In the genomic region with DNA sequence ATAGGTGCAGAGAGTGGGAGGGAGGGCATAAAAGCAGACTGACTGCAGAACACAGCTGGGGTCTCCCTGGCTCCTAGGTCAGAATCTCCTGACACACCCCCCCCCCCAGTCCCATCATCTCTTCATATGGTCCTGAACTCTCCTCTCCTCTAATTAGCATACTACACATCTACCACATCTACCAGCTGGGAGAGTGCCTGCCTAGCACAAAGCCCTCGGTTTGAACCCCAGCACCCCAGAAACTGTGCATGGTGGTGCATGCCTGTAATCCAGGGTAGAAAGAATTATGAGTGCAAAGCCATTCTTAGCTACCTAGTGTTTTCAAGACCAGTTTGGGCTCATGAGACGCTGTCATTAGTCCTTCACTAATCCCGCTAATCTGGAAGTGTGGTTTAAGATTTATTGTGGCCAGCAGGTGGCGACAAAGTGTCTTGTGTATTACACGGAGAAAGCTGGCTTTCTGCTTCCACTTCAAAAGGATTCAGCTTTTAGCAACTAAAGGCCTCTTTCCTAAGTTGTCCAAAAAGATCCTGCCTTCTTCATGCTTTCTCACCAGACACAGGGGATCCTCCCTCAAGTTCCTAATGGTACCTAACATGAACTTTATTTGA, we compare ENCODE assay signal across 9 mouse cellular contexts. TPM values are rescaled to one million over a fixed set of nuclear protein-coding genes. Genes with fewer than 3 reads are reported as not detected.
DNase-seq lines count a peak whose midpoint lies in the region; ATAC-seq and TF ChIP-seq lines count a peak whose summit lies in the region.
"Had no signal": no experiment of that assay in that cellular context is flagged by ENCODE, and none has a peak within 500 bp of the region (broad histone marks: within the 10 kb centered on the region; RNA-seq: fewer than 3 reads in every experiment).

No protein-coding gene starts in this region.

- no peak for ATAC-seq in kidney, embryonic 16.5 days (ENCODE audit: low FRiP score, low TSS enrichment)
- ATAC-seq in forebrain, postnatal 0 days = peak; percentile 54

- 6% methylated on average over 5 of the region's 5 CpGs for WGBS in kidney, embryonic 16.5 days
- 11% methylated on average over 5 of the region's 5 CpGs for WGBS in forebrain, postnatal 0 days
- 11% methylated on average over 5 of the region's 5 CpGs for WGBS in kidney, adult 2 months
- WGBS in limb, embryonic 10.5 days = 12% methylated on average over 5 of the region's 5 CpGs

- peak; percentile 84 for TF ChIP-seq CTCF in forebrain, postnatal 0 days (IDR thresholded peaks at IDR 0.05; ENCODE audit: low read depth)
- TF ChIP-seq CTCF in kidney, adult 2 months (conservative IDR thresholded peaks at IDR 0.05; ENCODE audit: insufficient read depth, insufficient read length, low read depth, low read length) = peak; percentile 25; the same call in 1 of the 2 replicates

- peak; percentile 50 for DNase-seq in kidney, adult 11 months
- DNase-seq in c-Kit-positive CD71-negative TER-119-negative erythroid progenitor cells, embryonic 14.5 days (ENCODE audit: low read depth) = peak; percentile 73
- DNase-seq in forebrain, postnatal 0 days = peak; percentile 87
- peak; percentile 70 for DNase-seq in kidney, adult 2 months
- DNase-seq in limb, embryonic 10.5 days (ENCODE audit: low spot score) = peak; percentile 71
- peak; percentile 37 to 60 for DNase-seq in natural killer cell, adult 2 months (ENCODE audit: low spot score in 2 of 2)
- peak; percentile 87 for DNase-seq in testis, postnatal 10 days (ENCODE audit: low spot score)

- H3K27me3 ChIP-seq in kidney, embryonic 16.5 days (ENCODE audit: insufficient read depth, low read length) = peaks cover 10% of the 10 kb centered on the region
- peaks cover 13% of the 10 kb centered on the region for H3K27me3 ChIP-seq in forebrain, postnatal 0 days (ENCODE audit: insufficient read depth, low read length)
- H3K27me3 ChIP-seq in kidney, adult 2 months (replicated peaks; ENCODE audit: control insufficient read depth, insufficient read depth, low read length) = no peaks in the 10 kb centered on the region
- peaks cover 26% of the 10 kb centered on the region for H3K27me3 ChIP-seq in limb, embryonic 10.5 days (ENCODE audit: low read depth, poor library complexity, severe bottlenecking)

- H3K9ac ChIP-seq in kidney, embryonic 16.5 days (replicated peaks; ENCODE audit: low read length) = no peak overlapping the region
- H3K9ac ChIP-seq in forebrain, postnatal 0 days = no peak overlapping the region

- H3K4me3 ChIP-seq in kidney, embryonic 16.5 days (ENCODE audit: low read length) = no peak overlapping the region
- H3K4me3 ChIP-seq in forebrain, postnatal 0 days (ENCODE audit: low read depth, low read length) = no peak overlapping the region
- H3K4me3 ChIP-seq in kidney, adult 2 months (ENCODE audit: insufficient read depth, low read depth, low read length) = no peak overlapping the region
- no peak overlapping the region for H3K4me3 ChIP-seq in limb, embryonic 10.5 days

- no peak overlapping the region for H3K4me2 ChIP-seq in kidney, embryonic 16.5 days (replicated peaks; ENCODE audit: low read depth, low read length)
- H3K4me2 ChIP-seq in forebrain, postnatal 0 days (ENCODE audit: low read depth) = no peak overlapping the region

- 0 out of 2 replicates have a peak, but pooled peaks cover 2% of the 10 kb centered on the region for H3K9me3 ChIP-seq in kidney, embryonic 16.5 days (ENCODE audit: low read length)
- H3K9me3 ChIP-seq in forebrain, postnatal 0 days (ENCODE audit: low read length) = no peaks in the 10 kb centered on the region
- H3K9me3 ChIP-seq in limb, embryonic 10.5 days (replicated peaks) = no peaks in the 10 kb centered on the region; the same call in 1 of the 2 replicates

- no peaks in the 10 kb centered on the region for H3K36me3 ChIP-seq in kidney, embryonic 16.5 days (ENCODE audit: insufficient read depth, low read length)
- no peaks in the 10 kb centered on the region for H3K36me3 ChIP-seq in forebrain, postnatal 0 days (ENCODE audit: insufficient read depth)
- H3K36me3 ChIP-seq in kidney, adult 2 months (ENCODE audit: control insufficient read depth, insufficient read depth, low read length) = no peaks in the 10 kb centered on the region
- no peaks in the 10 kb centered on the region for H3K36me3 ChIP-seq in limb, embryonic 10.5 days

- no peak overlapping the region for H3K27ac ChIP-seq in kidney, embryonic 16.5 days (ENCODE audit: low read length)
- no peak overlapping the region for H3K27ac ChIP-seq in forebrain, postnatal 0 days (ENCODE audit: low read depth, low read length)
- H3K27ac ChIP-seq in kidney, adult 2 months (ENCODE audit: insufficient read depth, low read depth, low read length) = no peak overlapping the region
- H3K27ac ChIP-seq in limb, embryonic 10.5 days = no peak overlapping the region
- H3K27ac ChIP-seq: macrophage had no signal

- no peak for TF ChIP-seq POLR2A in kidney, adult 2 months (IDR thresholded peaks at IDR 0.05; ENCODE audit: low read depth, low read length)

- no peaks in the 10 kb centered on the region for H3K4me1 ChIP-seq in kidney, embryonic 16.5 days (ENCODE audit: insufficient read depth, low read length)
- H3K4me1 ChIP-seq in forebrain, postnatal 0 days (ENCODE audit: insufficient read depth) = no peaks in the 10 kb centered on the region
- H3K4me1 ChIP-seq in kidney, adult 2 months (ENCODE audit: control insufficient read depth, insufficient read depth, low read length) = no peaks in the 10 kb centered on the region
- H3K4me1 ChIP-seq in limb, embryonic 10.5 days = no peaks in the 10 kb centered on the region

RNA-seq across cellular contexts. Expression of gene Tescl, which starts 2.1 kb away (rescaled TPM):
- polyA plus RNA-seq in kidney, embryonic 16.5 days (2015; fragmentation: Nextera tagmentation; extraction: Ambion mirVana) = 0.19 and 0.42 TPM in 2 replicates
- not detected in 2 replicates for total RNA-seq in forebrain, postnatal 0 days (2014; rRNA removed)
- polyA plus RNA-seq in forebrain, postnatal 0 days (2015; fragmentation: Nextera tagmentation; extraction: Ambion mirVana) = not detected in 2 replicates
- polyA plus RNA-seq in kidney, adult 2 months (2012; rRNA removed) = 0.11 and 0.48 TPM in 2 replicates
- polyA plus RNA-seq in limb, embryonic 10.5 days (2016; fragmentation: Nextera tagmentation; extraction: Ambion mirVana) = not detected in 2 replicates
- polyA plus RNA-seq: macrophage had no signal

RNA-seq across cellular contexts. Expression of gene Lypd5, which starts 13.2 kb away (rescaled TPM):
- not detected in 2 replicates for polyA plus RNA-seq in kidney, embryonic 16.5 days (2015; fragmentation: Nextera tagmentation; extraction: Ambion mirVana)
- not detected in 2 replicates for total RNA-seq in forebrain, postnatal 0 days (2014; rRNA removed)
- polyA plus RNA-seq in forebrain, postnatal 0 days (2015; fragmentation: Nextera tagmentation; extraction: Ambion mirVana) = not detected in 2 replicates
- polyA plus RNA-seq in kidney, adult 2 months (2012; rRNA removed) = not detected in 2 replicates
- not detected in 2 replicates for polyA plus RNA-seq in limb, embryonic 10.5 days (2016; fragmentation: Nextera tagmentation; extraction: Ambion mirVana)
- polyA plus RNA-seq: macrophage had no signal

RNA-seq across cellular contexts. Expression of gene Zfp94, which starts 19.3 kb away (rescaled TPM):
- polyA plus RNA-seq in kidney, embryonic 16.5 days (2015; fragmentation: Nextera tagmentation; extraction: Ambion mirVana) = 12.8 and 13.9 TPM in 2 replicates
- 15.8 and 16.9 TPM in 2 replicates for total RNA-seq in forebrain, postnatal 0 days (2014; rRNA removed)
- polyA plus RNA-seq in forebrain, postnatal 0 days (2015; fragmentation: Nextera tagmentation; extraction: Ambion mirVana) = 19.3 and 21.2 TPM in 2 replicates
- polyA plus RNA-seq in kidney, adult 2 months (2012; rRNA removed) = 9.4 and 10.5 TPM in 2 replicates
- 12.1 and 15.9 TPM in 2 replicates for polyA plus RNA-seq in limb, embryonic 10.5 days (2016; fragmentation: Nextera tagmentation; extraction: Ambion mirVana)

RNA-seq across cellular contexts. Expression of gene Kcnn4, which starts 34.3 kb away (rescaled TPM):
- polyA plus RNA-seq in kidney, embryonic 16.5 days (2015; fragmentation: Nextera tagmentation; extraction: Ambion mirVana) = 4.4 and 4.9 TPM in 2 replicates
- 1.2 and 1.5 TPM in 2 replicates for total RNA-seq in forebrain, postnatal 0 days (2014; rRNA removed)
- 0.88 and 1.1 TPM in 2 replicates for polyA plus RNA-seq in forebrain, postnatal 0 days (2015; fragmentation: Nextera tagmentation; extraction: Ambion mirVana)
- 2.3 and 4.1 TPM in 2 replicates for polyA plus RNA-seq in kidney, adult 2 months (2012; rRNA removed)
- 3.6 and 4.0 TPM in 2 replicates for polyA plus RNA-seq in limb, embryonic 10.5 days (2016; fragmentation: Nextera tagmentation; extraction: Ambion mirVana)

RNA-seq across cellular contexts. Expression of gene Zfp61, which starts 34.8 kb away (rescaled TPM):
- polyA plus RNA-seq in kidney, embryonic 16.5 days (2015; fragmentation: Nextera tagmentation; extraction: Ambion mirVana) = 43.5 and 44.0 TPM in 2 replicates
- 32.9 and 34.8 TPM in 2 replicates for total RNA-seq in forebrain, postnatal 0 days (2014; rRNA removed)
- polyA plus RNA-seq in forebrain, postnatal 0 days (2015; fragmentation: Nextera tagmentation; extraction: Ambion mirVana) = 24.5 and 30.8 TPM in 2 replicates
- polyA plus RNA-seq in kidney, adult 2 months (2012; rRNA removed) = 3.8 and 4.3 TPM in 2 replicates
- 41.4 and 54.7 TPM in 2 replicates for polyA plus RNA-seq in limb, embryonic 10.5 days (2016; fragmentation: Nextera tagmentation; extraction: Ambion mirVana)
